Mouse (Mus musculus): ENCODE measurements at regions not wholly inside any gene's neighbourhood (a gene's known extent, or its start where the extent isn't known, plus 50 kb on each side); places are given as distances from the start of the nearest gene placed in this dataset.

DNA sequence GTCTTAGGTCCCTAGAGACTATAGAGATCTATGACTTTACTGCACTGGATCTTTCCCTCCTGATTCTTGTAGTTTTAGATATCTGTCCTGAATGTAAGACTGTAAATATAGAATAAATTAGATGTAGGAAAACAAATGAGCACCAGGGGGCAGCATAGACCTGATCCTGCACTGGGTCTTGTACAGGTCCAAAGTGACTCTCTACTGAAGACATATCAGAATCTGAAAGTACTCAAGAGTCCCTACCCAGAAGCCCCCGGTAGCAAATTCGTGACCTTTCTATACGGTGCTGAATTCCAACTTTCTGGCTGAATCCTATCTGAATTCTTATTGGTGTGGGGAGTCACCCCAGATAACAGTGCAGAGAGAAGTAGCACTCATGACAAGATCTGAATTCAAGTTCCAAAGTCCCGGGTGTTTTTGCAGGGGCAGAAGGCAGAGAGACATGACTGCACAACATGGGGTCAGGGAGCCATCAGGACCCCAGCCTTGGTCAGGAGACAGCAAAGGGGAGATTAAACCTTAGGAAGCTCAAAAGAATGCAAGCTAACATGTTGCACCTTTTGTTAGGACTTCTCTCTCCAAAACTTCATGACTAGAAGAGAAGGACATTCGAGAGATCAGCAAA is 142.0 kb upstream of the Car8 start:
- peak; percentile 42 to 76 for DNase-seq (ENCODE audit: extremely low spot score in 1 of 2, low spot score in 2 of 2)
- intact Hi-C loops (cut with DNase I): loop anchor here (5.0 to 10.0 kb wide), 2 partner anchors 714 to 1181 kb away; no protein-coding TSS in a partner anchor

DNA sequence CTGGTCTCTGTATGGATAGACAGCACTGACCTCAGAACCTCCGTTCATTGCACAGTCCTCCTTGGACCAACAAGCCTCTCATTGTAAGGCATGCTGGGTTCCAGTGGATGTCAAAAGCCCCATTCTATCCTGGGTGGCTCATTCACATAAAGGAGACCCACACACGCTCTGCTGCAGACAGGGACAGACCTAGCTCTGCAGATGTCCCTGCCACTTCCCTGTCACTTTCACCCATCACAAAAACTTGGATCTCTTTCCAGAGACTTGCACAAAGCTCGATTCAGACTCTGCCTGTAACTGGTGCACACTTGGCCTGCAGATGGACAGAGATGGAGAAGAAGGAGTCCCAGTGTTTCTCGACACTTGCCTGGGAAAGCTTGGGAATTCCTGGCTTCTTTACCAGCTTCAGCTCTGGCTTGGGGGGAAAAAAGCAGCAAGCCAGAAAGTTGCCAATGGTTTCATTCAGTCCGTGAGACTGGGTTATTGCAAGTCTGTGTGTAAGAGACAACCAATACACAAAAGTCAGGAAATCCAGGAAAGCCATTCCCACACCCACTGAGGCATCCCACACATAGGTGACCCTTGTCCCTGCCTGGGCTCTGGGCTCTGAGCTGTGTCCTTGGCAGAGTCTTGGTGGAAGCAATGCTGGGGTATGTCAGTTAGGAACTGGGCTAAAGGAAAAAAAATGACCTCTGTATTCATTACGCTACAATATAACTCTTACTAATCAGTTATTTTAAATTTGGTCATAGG is 136.1 kb upstream of the Car8 start:
- peak in 1 of 2 experiments; percentile 52 for DNase-seq (ENCODE audit: extremely low spot score in 1 of 2, low spot score in 2 of 2)
- intact Hi-C loops (cut with DNase I): no loop called here

GRCm38 (mm10) chr4:8374061-8374460 is 135.2 kb upstream of the Car8 start:
- DNase-seq (ENCODE audit: extremely low spot score in 1 of 2, low spot score in 2 of 2): no peak
- intact Hi-C loops (cut with DNase I): no loop called here

DNA sequence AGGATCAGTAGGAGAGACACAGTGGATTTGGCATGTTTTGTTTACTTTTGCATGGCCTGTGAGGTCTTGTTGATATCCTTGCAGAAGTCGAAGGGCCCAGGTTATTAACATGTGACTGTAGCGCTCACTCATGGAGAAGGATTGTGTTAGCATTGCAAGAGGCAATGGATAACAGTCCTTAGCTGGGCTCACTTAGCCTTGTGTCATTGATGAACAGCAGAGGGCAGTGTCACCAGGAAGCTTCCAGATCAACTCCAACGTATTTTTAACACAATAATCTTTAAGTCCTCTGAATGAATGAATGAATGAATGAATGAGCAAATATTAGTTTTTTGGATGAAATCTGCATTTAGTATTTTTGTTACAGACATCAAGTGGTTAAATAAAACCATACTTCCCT is 133.2 kb upstream of the Car8 start:
- DNase-seq (ENCODE audit: extremely low spot score in 1 of 2, low spot score in 2 of 2): no peak
- intact Hi-C loops (cut with DNase I): no loop called here

DNA sequence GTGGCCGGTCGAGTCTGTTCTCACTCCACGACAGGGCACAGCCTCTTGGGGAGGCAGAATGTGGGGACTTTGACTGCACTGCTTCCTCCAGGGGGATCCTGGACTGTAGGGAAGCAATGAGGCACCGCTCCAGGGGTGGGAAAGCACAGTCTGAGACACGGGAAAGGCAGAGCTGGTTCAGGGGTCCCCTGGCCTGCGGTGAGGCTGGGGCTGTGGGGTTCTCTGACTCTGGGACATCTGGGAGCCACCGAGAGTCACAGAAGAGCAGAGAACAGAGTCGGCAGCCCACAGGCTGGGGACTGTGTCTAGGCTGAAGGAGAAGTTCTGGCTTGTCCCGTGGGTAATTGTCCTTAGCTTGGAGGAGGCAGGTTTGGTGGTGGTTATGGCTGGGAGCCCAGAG is 131.9 kb upstream of the Car8 start:
- intact Hi-C loops (cut with DNase I): no loop called here
- DNase-seq (ENCODE audit: extremely low spot score in 1 of 2, low spot score in 2 of 2): no peak

GRCm38 (mm10) chr4:8367487-8368276 is 128.8 kb upstream of the Car8 start:
- intact Hi-C loops (cut with DNase I): loop anchor here (5.0 to 10.0 kb wide), 5 partner anchors 130 to 1805 kb away; partner anchors contain the start of gene Car8
- peak; percentile 41 to 70 for DNase-seq (ENCODE audit: extremely low spot score in 1 of 2, low spot score in 2 of 2)

DNA sequence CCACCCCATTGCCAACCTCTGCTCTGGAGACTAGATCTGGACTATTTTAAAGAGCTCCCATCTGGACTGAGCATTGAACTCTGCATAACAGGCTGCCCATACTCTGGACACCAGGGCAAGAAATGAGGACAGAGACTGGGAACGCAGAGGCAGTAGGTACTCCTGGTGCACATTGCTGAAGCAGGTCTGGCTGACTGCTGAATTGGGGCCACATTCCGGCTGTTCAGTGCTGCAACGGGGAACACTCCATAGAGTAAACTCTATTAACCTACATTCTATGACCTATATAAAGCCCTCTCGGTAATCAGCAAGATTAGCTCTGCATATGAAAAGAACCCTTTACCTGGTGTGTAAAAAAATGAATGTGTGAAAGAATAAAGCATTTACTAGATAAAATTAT is 128.1 kb upstream of the Car8 start:
- intact Hi-C loops (cut with DNase I): loop anchor here (5.0 to 10.0 kb wide), 5 partner anchors 130 to 1805 kb away; partner anchors contain the start of gene Car8
- no peak for DNase-seq (ENCODE audit: extremely low spot score in 1 of 2, low spot score in 2 of 2)

DNA sequence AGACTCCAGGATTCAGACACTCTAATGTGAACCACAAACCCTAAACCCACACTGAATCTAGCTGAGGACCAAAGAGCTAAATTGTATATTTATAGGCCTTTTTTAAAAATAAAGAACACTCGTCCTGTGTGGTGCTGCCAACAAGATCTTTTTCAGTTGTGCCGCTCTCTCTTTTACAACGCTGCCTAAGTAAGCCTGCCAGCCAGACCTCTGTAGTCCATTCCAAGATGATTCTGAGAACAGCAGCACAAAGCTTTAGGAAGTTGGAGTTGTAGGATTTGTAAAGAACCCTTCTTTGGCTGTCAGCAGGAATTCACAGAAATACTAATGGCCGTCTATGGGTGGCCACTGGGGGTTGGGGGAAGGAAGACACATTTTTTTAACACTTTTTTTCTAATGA is 123.6 kb upstream of the Car8 start:
- intact Hi-C loops (cut with DNase I): loop anchor here (10.0 kb wide), 2 partner anchors 178 to 278 kb away; no protein-coding TSS in a partner anchor
- no peak for DNase-seq (ENCODE audit: extremely low spot score in 1 of 2, low spot score in 2 of 2)

GRCm38 (mm10) chr4:8361931-8362330 is 123.1 kb upstream of the Car8 start:
- intact Hi-C loops (cut with DNase I): loop anchor here (10.0 kb wide), 2 partner anchors 177 to 277 kb away; no protein-coding TSS in a partner anchor

DNA sequence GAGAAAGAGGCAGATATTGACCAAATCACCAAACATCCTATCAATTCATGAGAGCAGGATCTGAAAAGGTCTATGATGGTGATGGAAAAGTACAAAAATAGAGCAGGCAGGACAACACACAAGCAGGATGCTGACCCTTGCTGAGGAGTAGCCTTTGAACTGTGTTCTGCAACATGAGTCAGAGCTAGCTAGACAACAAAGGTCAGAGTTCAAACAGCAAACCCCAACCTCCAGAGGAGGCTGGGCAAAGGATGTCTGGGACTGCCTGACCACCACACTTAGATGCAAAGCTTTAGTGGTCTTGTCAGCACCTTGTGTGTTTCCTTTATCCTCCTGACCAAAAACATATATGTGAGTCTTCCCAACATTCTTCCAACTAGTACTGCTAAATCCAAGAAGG is 122.5 kb upstream of the Car8 start:
- no peak for DNase-seq (ENCODE audit: extremely low spot score in 1 of 2, low spot score in 2 of 2)
- intact Hi-C loops (cut with DNase I): loop anchor here (10.0 kb wide), 2 partner anchors 177 to 277 kb away; no protein-coding TSS in a partner anchor

More at GRCm38 (mm10) chr4:8361931-8362330, 123.1 kb upstream of the Car8 start:
- no peak for DNase-seq (ENCODE audit: extremely low spot score in 1 of 2, low spot score in 2 of 2)

DNA sequence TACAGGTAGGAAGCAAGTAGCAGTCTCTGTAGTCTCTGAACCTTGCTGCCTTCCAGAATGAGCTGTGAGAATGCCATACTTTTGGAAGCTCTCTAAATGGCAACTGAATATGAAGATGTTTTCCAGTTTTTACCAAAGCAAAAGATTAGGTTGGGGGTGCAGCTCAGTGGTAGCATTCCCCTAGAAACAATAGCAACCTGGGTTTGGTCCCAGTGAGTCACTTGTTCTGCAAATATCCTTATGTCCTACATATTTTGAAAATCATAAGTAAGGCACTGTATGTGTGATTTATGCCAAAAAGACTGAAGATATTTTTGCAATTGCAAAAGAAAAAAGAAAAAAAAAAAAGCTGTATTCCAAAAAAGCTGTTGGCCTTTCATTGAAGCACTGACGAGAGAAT is 118.6 kb upstream of the Car8 start:
- intact Hi-C loops (cut with DNase I): no loop called here

GRCm38 (mm10) chr4:8341928-8342327 is 103.1 kb upstream of the Car8 start:
- DNase-seq (ENCODE audit: extremely low spot score in 1 of 2, low spot score in 2 of 2): no peak
- intact Hi-C loops (cut with DNase I): no loop called here

More for the DNA sequence above, 118.6 kb upstream of the Car8 start:
- no peak for DNase-seq (ENCODE audit: extremely low spot score in 1 of 2, low spot score in 2 of 2)

DNA sequence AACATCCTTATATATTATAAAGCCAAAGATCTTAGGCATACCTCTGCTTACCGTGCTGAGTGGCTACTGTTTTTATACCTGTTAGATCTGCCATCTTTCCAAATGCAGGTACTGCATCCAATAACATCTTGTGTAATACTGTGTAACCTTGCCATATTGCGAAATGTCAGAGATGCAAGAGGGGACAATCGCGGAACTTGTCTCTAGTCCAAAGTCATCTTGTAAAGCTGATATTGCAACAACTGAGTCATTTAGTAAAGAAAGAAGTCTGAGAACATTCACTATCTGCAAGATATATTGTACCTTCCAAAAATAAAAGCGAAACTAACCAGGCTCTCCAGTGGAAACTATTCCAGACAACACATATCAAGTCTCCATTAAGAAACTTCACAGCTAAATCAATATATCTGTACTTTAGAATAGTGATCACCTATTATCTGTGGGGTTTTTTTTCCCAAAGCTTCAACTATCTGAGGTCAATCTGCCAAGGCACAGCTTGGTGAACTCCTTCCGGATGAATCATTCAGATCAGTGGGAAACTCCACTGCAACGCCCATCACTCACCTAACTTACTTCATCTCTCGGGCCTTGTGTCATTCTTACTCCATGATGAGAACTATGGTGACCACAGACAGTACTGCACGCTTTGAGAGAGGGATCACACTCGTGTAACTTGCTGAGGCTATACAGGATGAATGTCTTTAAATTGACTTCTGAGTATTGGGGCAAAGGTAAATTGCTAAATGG is 70.6 kb upstream of the Car8 start:
- DNase-seq (ENCODE audit: extremely low spot score in 1 of 2, low spot score in 2 of 2): no peak
- intact Hi-C loops (cut with DNase I): no loop called here

DNA sequence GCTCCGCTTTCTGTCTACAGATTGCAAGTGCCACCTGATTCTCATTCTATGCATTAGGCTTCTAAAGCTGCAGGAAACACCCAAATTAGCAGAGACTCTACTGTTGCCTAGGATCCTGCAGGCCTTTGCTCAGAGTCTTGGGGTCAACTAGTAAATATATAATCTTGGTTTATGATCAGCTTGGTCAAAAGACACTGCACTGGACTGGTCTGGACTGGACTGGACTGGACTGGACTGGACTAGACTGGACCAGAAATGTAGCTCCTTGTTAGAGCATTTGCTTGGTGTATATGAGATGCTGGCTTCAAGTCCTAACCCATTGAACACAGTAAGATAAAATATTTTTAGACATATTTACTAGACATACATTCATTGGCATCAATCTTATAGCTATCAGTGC is 53.7 kb upstream of the Car8 start:
- intact Hi-C loops (cut with DNase I): no loop called here
- DNase-seq (ENCODE audit: extremely low spot score in 1 of 2, low spot score in 2 of 2): no peak

DNA sequence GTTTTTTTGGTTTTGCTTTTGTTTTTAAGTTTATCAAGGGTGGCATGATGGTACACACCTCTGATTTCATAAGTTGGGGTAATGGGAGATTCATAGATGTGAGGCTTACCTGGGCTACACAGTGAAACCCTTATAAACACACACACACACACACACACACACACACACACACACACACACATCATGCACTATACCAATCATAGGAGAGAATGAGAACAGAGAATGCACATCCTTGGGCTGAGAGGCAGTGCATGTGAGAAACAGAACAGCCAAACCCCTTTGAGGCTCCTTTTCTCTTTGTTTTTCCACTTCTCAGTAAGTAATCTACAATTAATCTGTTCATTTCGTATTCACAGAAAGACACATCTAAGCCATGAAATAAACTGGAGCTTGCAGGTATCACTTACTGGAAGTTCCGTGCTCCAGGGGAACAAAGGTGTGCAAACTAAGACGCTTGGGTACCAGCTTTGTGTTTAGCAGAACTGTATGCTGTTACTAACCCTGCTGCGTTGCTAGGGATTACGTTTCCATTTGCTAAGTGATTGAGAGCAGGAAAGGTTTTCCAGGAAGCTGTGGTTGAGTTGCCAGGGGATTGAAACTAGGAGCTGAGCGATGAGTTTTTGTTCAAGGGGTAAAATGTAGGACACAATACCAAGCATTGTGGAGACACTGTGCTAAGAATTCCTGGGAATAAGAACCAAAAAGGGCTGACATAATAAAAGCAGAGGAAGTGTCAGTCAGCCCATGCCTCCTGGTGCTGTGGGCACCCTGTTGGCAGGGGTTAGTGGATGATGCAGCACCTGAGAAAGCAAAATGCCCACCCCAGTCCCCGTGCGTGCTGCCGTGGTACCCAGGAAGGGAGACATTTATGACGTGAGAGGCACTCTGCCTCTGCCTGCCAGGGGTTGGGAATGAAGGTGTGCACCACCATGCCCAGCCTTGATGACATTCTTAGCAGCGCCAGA is 53.0 kb upstream of the Car8 start:
- intact Hi-C loops (cut with DNase I): no loop called here
- peak in 1 of 2 experiments; percentile 5 for DNase-seq (ENCODE audit: extremely low spot score in 1 of 2, low spot score in 2 of 2)

DNA sequence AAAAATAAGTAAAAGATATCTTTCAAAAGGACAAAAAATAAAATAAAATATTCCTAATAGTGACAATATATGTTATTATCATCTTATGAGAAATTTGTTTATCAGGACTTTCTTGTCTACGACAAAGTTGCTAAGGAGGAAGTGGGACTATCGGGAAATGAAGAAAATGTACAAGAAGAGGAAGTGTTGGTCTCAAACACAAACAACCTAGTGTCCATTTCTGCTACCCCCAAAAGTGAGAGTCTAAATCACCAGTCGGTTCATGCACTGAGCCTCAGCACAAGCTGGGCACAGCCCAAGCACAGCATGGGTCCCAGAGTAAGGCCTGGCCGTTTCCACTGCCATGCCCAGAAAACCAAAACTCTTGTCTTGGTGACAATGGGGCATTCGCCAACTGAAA is 51.1 kb upstream of the Car8 start:
- intact Hi-C loops (cut with DNase I): no loop called here
- DNase-seq (ENCODE audit: extremely low spot score in 1 of 2, low spot score in 2 of 2): no peak

All from left cerebral cortex, postnatal 10 days (tissue).